Mouse (Mus musculus) MEL (cell line): ENCODE results near the gene Prkar2a. TPM values are rescaled to one million over a fixed set of nuclear protein-coding genes. Genes with fewer than 3 reads are reported as not detected.

ENCODE experiments used
- DNase-seq: peaks from one replicate; pipeline ENCODE4 v3.0.0; 2011; ENCODE audit warnings: low read depth, low spot score
- H3K27ac ChIP-seq: 2 replicates; pipeline ENCODE4 v1.5.1; 2012; ENCODE audit warnings: low read depth, mild to moderate bottlenecking, control low read depth, low read length, moderate library complexity; ENCODE audit not compliant: control insufficient read depth
- H3K27me3 ChIP-seq, 2 experiments: fragments of 150-350 bp in 1 of 2; sonication (generic) in 1 of 2; 2 replicates each; pipeline ENCODE4 v1.6.1; 2012; ENCODE audit warnings: low read length in 2 of 2, mild to moderate bottlenecking in 2 of 2, improper control_type of control experiment in 1 of 2, moderate library complexity in 1 of 2; ENCODE audit not compliant: insufficient read depth in 2 of 2, control insufficient read depth in 1 of 2
- H3K36me3 ChIP-seq, 2 experiments: 2 replicates each; pipeline ENCODE4 v1.6.1; 2012 to 2014; ENCODE audit warnings: low read length in 2 of 2, improper control_type of control experiment in 1 of 2, inconsistent platforms in 1 of 2, mild to moderate bottlenecking in 1 of 2; ENCODE audit not compliant: insufficient read depth in 2 of 2, control insufficient read depth in 1 of 2
- H3K4me1 ChIP-seq, 2 experiments: fragments of 150-350 bp in 1 of 2; sonication (generic) in 1 of 2; 2 replicates each; pipeline ENCODE4 v1.6.1; 2012; ENCODE audit warnings: low read length in 2 of 2, improper control_type of control experiment in 1 of 2, mild to moderate bottlenecking in 1 of 2; ENCODE audit not compliant: insufficient read depth in 2 of 2, control insufficient read depth in 1 of 2
- H3K4me3 ChIP-seq, 2 experiments: fragments of 150-350 bp in 1 of 2; sonication (generic) in 1 of 2; 2 replicates each; pipeline ENCODE4 v1.5.1; 2012; ENCODE audit warnings: low read depth in 2 of 2, low read length in 2 of 2, mild to moderate bottlenecking in 2 of 2, moderate library complexity in 2 of 2, control low read depth in 1 of 2, improper control_type of control experiment in 1 of 2; ENCODE audit not compliant: control insufficient read depth in 1 of 2, insufficient read depth in 1 of 2
- H3K79me2 ChIP-seq: 2 replicates; pipeline ENCODE4 v1.6.1; 2012; ENCODE audit warnings: mild to moderate bottlenecking, low read length, moderate library complexity; ENCODE audit not compliant: control insufficient read depth, poor library complexity, insufficient read depth
- H3K9ac ChIP-seq: 2 replicates; pipeline ENCODE4 v1.6.1; 2012; ENCODE audit warnings: low read depth, mild to moderate bottlenecking, control low read depth, low read length, moderate library complexity; ENCODE audit not compliant: control insufficient read depth, poor library complexity, severe bottlenecking
- H3K9me3 ChIP-seq: fragments of 150-350 bp; sonication (generic); replicated peaks from 2 replicates; pipeline ENCODE4 v1.6.1; 2012; ENCODE audit warnings: mild to moderate bottlenecking, low read length, improper control_type of control experiment, moderate library complexity; ENCODE audit not compliant: insufficient read depth
- CHD1 ChIP-seq: IDR thresholded peaks from 2 replicates; pipeline ENCODE4 v1.6.1; 2012; ENCODE audit warnings: low read depth, mild to moderate bottlenecking, inconsistent platforms, low read length, improper control_type of control experiment
- CHD2 ChIP-seq: IDR thresholded peaks from 2 replicates; pipeline ENCODE4 v1.6.1; 2011; ENCODE audit warnings: low read length, improper control_type of control experiment
- E2F4 ChIP-seq: IDR thresholded peaks from 2 replicates; pipeline ENCODE4 v1.6.1; 2011; ENCODE audit warnings: low read depth, low read length, improper control_type of control experiment, borderline replicate concordance
- ELF1 ChIP-seq: IDR thresholded peaks from 2 replicates; pipeline ENCODE4 v1.6.1; 2014; ENCODE audit warnings: low read depth, mild to moderate bottlenecking, inconsistent platforms, low read length, improper control_type of control experiment, moderate library complexity
- HCFC1 ChIP-seq: IDR thresholded peaks from 2 replicates; pipeline ENCODE4 v1.6.1; 2012; ENCODE audit warnings: low read depth, mild to moderate bottlenecking, inconsistent platforms, low read length, improper control_type of control experiment, moderate library complexity
- JUND ChIP-seq: IDR thresholded peaks from 2 replicates; pipeline ENCODE4 v1.6.1; 2011; ENCODE audit warnings: low read depth, mild to moderate bottlenecking, improper control_type of control experiment, low read length
- KAT2A ChIP-seq: conservative IDR thresholded peaks from 2 replicates; pipeline ENCODE4 v1.6.1; 2012; ENCODE audit warnings: low read depth, low read length, improper control_type of control experiment, inconsistent platforms
- MAX ChIP-seq: IDR thresholded peaks from 2 replicates; pipeline ENCODE4 v1.6.1; 2011; ENCODE audit warnings: low read length, improper control_type of control experiment
- MAZ ChIP-seq: IDR thresholded peaks from 2 replicates; pipeline ENCODE4 v1.6.1; 2012; ENCODE audit warnings: low read depth, mild to moderate bottlenecking, inconsistent platforms, low read length, improper control_type of control experiment
- MEF2A ChIP-seq: IDR thresholded peaks from 2 replicates; pipeline ENCODE4 v1.6.1; 2014; ENCODE audit warnings: low read depth, mild to moderate bottlenecking, inconsistent platforms, low read length, improper control_type of control experiment; ENCODE audit not compliant: poor library complexity, insufficient replicate concordance, severe bottlenecking; ENCODE audit errors: extremely low read depth
- MXI1 ChIP-seq: IDR thresholded peaks from 2 replicates; pipeline ENCODE4 v1.6.1; 2011; ENCODE audit warnings: mild to moderate bottlenecking, low read depth, low read length, improper control_type of control experiment
- MYC ChIP-seq: IDR thresholded peaks from 2 replicates; pipeline ENCODE4 v1.6.1; 2011; ENCODE audit warnings: low read depth, mild to moderate bottlenecking, low read length, improper control_type of control experiment, moderate library complexity
- NELFE ChIP-seq: IDR thresholded peaks from 2 replicates; pipeline ENCODE4 v1.6.1; 2011; ENCODE audit warnings: low read depth, low read length, improper control_type of control experiment
- NRF1 ChIP-seq: IDR thresholded peaks from 2 replicates; pipeline ENCODE4 v1.6.1; 2014; ENCODE audit warnings: low read depth, mild to moderate bottlenecking, inconsistent platforms, low read length, improper control_type of control experiment, moderate library complexity; ENCODE audit not compliant: poor library complexity, insufficient read depth, severe bottlenecking
- POLR2A ChIP-seq, 2 experiments: IDR thresholded peaks; 2 replicates each; pipeline ENCODE4 v1.6.1; 2011 to 2012; ENCODE audit warnings: low read length in 2 of 2, mild to moderate bottlenecking in 2 of 2, control low read depth in 1 of 2, improper control_type of control experiment in 1 of 2, low read depth in 1 of 2, moderate library complexity in 1 of 2; ENCODE audit not compliant: control insufficient read depth in 1 of 2, insufficient read depth in 1 of 2, poor library complexity in 1 of 2
- RAD21 ChIP-seq: IDR thresholded peaks from 2 replicates; pipeline ENCODE4 v1.6.1; 2011; ENCODE audit warnings: mild to moderate bottlenecking, low read depth, low read length, improper control_type of control experiment
- SMC3 ChIP-seq: IDR thresholded peaks from 2 replicates; pipeline ENCODE4 v1.6.1; 2011; ENCODE audit warnings: low read depth, low read length, improper control_type of control experiment
- TCF12 ChIP-seq: IDR thresholded peaks from 2 replicates; pipeline ENCODE4 v1.6.1; 2014; ENCODE audit warnings: low read depth, mild to moderate bottlenecking, inconsistent platforms, low read length, improper control_type of control experiment, moderate library complexity
- UBTF ChIP-seq: IDR thresholded peaks from 2 replicates; pipeline ENCODE4 v1.6.1; 2012; ENCODE audit warnings: low read depth, mild to moderate bottlenecking, inconsistent platforms, low read length, improper control_type of control experiment, moderate library complexity, borderline replicate concordance; ENCODE audit not compliant: insufficient read depth
- ZKSCAN1 ChIP-seq: IDR thresholded peaks from 2 replicates; pipeline ENCODE4 v1.6.1; 2012; ENCODE audit warnings: low read depth, mild to moderate bottlenecking, inconsistent platforms, low read length, improper control_type of control experiment, moderate library complexity
- ZMIZ1 ChIP-seq: IDR thresholded peaks from 2 replicates; pipeline ENCODE4 v1.6.1; 2012; ENCODE audit warnings: low read depth, mild to moderate bottlenecking, inconsistent platforms, low read length, improper control_type of control experiment, moderate library complexity
- ZNF384 ChIP-seq: IDR thresholded peaks from 2 replicates; pipeline ENCODE4 v1.6.1; 2012; ENCODE audit warnings: low read depth, mild to moderate bottlenecking, inconsistent platforms, low read length, improper control_type of control experiment
- polyA plus RNA-seq, 2 experiments: library from polyadenylated mRNA; stranded (reverse) in 1 of 2; unstranded in 1 of 2; fragments of >175 nt in 1 of 2; fragments of >200 nt in 1 of 2; gene quantifications; 2 replicates each; pipeline versions ENCODE4 v1.2.1 to v1.2.4; 2012; ENCODE audit warnings: low replicate concordance in 2 of 2, low read depth in 1 of 2; ENCODE audit not compliant: insufficient read length in 2 of 2, insufficient read depth in 1 of 2, missing spikeins in 1 of 2
- total RNA-seq: library from RNA; depleted of rRNA; stranded (reverse); fragments of 300-350 nt; gene quantifications from 2 replicates; pipeline ENCODE4 v1.2.3, GENCODE M21; 2012

Prkar2a gene
- total and polyA plus RNA-seq, 3 experiments, result 22.4 to 230 (median 87.9) TPM

- TF ChIP-seq KAT2A, result no peak
- no peak for TF ChIP-seq CHD2
- no peak for TF ChIP-seq ELF1
- TF ChIP-seq ZKSCAN1, result no peak
- no peak for TF ChIP-seq RAD21
- no peak for TF ChIP-seq TCF12
- TF ChIP-seq MYC, result no peak
- no peak for TF ChIP-seq ZMIZ1
- no peak for TF ChIP-seq UBTF
- no peaks in the 10 kb centered on the region for H3K9me3 ChIP-seq
- peaks cover under 1 to 6% of the 10 kb centered on the region in 2 experiments for H3K4me1 ChIP-seq
Observed at GRCm38 (mm10) chr9:108786494-108786893, 97.4 kb downstream of the Prkar2a start.

DNA sequence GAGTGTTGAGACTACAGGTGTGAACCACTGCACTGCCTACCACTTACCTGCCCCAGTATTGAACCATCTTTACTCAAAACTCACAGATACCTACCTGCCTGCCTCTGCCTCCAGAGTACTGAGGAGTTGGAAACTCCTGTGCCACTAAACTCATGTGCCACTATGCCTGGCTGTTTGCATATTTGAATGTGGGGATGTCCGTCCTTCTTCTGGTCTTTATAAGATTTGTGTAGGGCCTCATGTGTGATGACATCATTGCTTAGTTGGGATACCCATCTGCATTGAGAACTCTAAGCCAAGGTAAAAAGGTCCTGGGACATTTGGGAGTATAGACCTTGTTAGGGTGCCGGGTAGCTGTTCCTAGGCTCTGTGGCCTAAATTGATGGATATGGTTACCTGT is 98.0 kb downstream of the Prkar2a start:
- no peak overlapping the region for H3K4me3 ChIP-seq

More at GRCm38 (mm10) chr9:108786494-108786893, 97.4 kb downstream of the Prkar2a start:
- H3K27ac ChIP-seq, result no peak overlapping the region
- H3K27me3 ChIP-seq, result no peaks in the 10 kb centered on the region
- no peak for DNase-seq
- H3K36me3 ChIP-seq, result peaks cover 0 to 16% of the 10 kb centered on the region in 2 experiments; a peak in 2 of 4 replicates
- H3K79me2 ChIP-seq, result peaks cover 46% of the 10 kb centered on the region
- H3K4me3 ChIP-seq, result no peak overlapping the region
- H3K9ac ChIP-seq, result no peak overlapping the region

DNA sequence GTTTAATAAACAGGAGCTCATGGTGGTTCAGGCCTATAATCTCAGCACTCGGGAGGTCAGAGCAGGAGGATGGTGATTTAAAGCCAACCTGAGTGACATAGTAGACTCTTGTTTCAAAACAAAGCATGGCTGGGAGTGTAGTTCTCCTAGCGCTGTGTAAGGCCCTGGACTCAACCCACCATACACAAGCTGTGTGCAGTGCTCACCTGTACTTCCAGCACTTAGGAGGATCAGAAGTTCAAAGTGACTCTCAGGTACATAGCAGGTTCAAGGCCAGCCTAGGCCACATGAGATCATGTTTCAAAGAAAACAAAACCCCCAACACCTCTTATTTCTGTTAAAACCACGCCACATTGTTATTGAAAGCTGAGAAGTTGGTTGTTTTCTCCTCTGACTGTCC is 99.6 kb downstream of the Prkar2a start:
- Histone ChIP-seq H3K36me3 (peaks cover 0 to 28% of the 10 kb centered on the region in 2 experiments; a peak in 2 of 4 replicates), H3K4me1 (peaks cover 12 to 13% of the 10 kb centered on the region in 2 experiments), H3K4me3 (no peak overlapping the region), H3K9ac (no peak overlapping the region), H3K79me2 (peaks cover 53% of the 10 kb centered on the region), H3K27me3 (no peaks in the 10 kb centered on the region), H3K9me3 (no peaks in the 10 kb centered on the region)
- TF ChIP-seq ZKSCAN1 (no peak), MEF2A (no peak), JUND (no peak), SMC3 (no peak), NELFE (no peak), UBTF (no peak), ZNF384 (no peak), ZMIZ1 (no peak), CHD1 (no peak), MAX (no peak), E2F4 (no peak)
- TF ChIP-seq, all 39 proteins: peak for 0
- DNase-seq, result no peak
- H3K27ac ChIP-seq, result no peak overlapping the region

More for the DNA sequence above, 98.0 kb downstream of the Prkar2a start:
- H3K27me3 ChIP-seq, result no peaks in the 10 kb centered on the region
- H3K9me3 ChIP-seq, result no peaks in the 10 kb centered on the region
- DNase-seq, result no peak
- H3K4me1 ChIP-seq, result peaks cover 7 to 8% of the 10 kb centered on the region in 2 experiments
- TF ChIP-seq MAZ, result no peak
- no peak for TF ChIP-seq KAT2A
- TF ChIP-seq CHD1, result no peak
- TF ChIP-seq UBTF, result no peak
- no peak for TF ChIP-seq SMC3
- no peak for TF ChIP-seq POLR2A (IDR thresholded peaks at IDR 0.05; ENCODE audit: control insufficient read depth in 1 of 2, insufficient read depth in 1 of 2, low read depth in 1 of 2, low read length in 2 of 2, poor library complexity in 1 of 2)
- no peak for TF ChIP-seq MAX
- no peak for TF ChIP-seq MXI1
- no peak for TF ChIP-seq HCFC1
- TF ChIP-seq NRF1, result no peak
- peaks cover 46% of the 10 kb centered on the region for H3K79me2 ChIP-seq
- H3K27ac ChIP-seq, result no peak overlapping the region
- H3K9ac ChIP-seq, result no peak overlapping the region
- peaks cover 0 to 21% of the 10 kb centered on the region in 2 experiments; a peak in 2 of 4 replicates for H3K36me3 ChIP-seq
